Mouse (Mus musculus) forebrain, embryonic 12.5 days (tissue): ENCODE results near the gene Pop7. TPM values are rescaled to one million over a fixed set of nuclear protein-coding genes. Genes with fewer than 3 reads are reported as not detected.

Source experiments
- ATAC-seq: fragments of 200-750 bp; cut with Nextera tagmentation; 2 replicates; pipeline ENCODE4 v1.8.0; 2017; ENCODE audit warnings: moderate TSS enrichment; ENCODE audit not compliant: low FRiP score
- H3K27ac ChIP-seq: fragments of 300-500 bp; sonication (generic); 2 replicates; pipeline ENCODE4 v1.5.1; 2016; ENCODE audit warnings: mild to moderate bottlenecking
- H3K27me3 ChIP-seq: fragments of 300-500 bp; sonication (generic); 2 replicates; pipeline ENCODE4 v1.6.1; 2016; ENCODE audit warnings: mild to moderate bottlenecking
- H3K36me3 ChIP-seq: fragments of 300-500 bp; sonication (generic); replicated peaks from 2 replicates; pipeline ENCODE4 v1.6.1; 2016; ENCODE audit warnings: mild to moderate bottlenecking
- H3K4me1 ChIP-seq: fragments of 300-500 bp; sonication (generic); 2 replicates; pipeline ENCODE4 v1.6.1; 2016
- H3K4me2 ChIP-seq: fragments of 300-500 bp; sonication (generic); 2 replicates; pipeline ENCODE4 v1.6.1; 2016; ENCODE audit warnings: mild to moderate bottlenecking, moderate library complexity
- H3K4me3 ChIP-seq: fragments of 300-500 bp; sonication (generic); replicated peaks from 2 replicates; pipeline ENCODE4 v1.5.1; 2016; ENCODE audit warnings: mild to moderate bottlenecking
- H3K9ac ChIP-seq: fragments of 300-500 bp; sonication (generic); 2 replicates; pipeline ENCODE4 v1.6.1; 2016; ENCODE audit warnings: mild to moderate bottlenecking
- H3K9me3 ChIP-seq: fragments of 300-500 bp; sonication (generic); 2 replicates; pipeline ENCODE4 v1.6.1; 2016
- WGBS: fragments of 180-500 bp; shearing (Covaris S2); methylation state at CpG from one replicate; pipeline ENCODE4 v1.1.7; 2016; 5-methylcytosine and 5-hydroxymethylcytosine counted together
- microRNA-seq: library from miRNA; unstranded; fragments of <30 nt; microRNA quantifications from one replicate; pipeline ENCODE4, GENCODE M21; 2017
- polyA plus RNA-seq: library from polyadenylated mRNA; unstranded; fragments of >200 nt; fragmentation: Nextera tagmentation; extraction: Ambion mirVana; gene quantifications from 2 replicates; pipeline ENCODE4 v1.2.1, GENCODE M21; 2016

Gene Pop7
- polyA plus RNA-seq, 1 experiment from 2014 or later = 61.6 TPM

DNA sequence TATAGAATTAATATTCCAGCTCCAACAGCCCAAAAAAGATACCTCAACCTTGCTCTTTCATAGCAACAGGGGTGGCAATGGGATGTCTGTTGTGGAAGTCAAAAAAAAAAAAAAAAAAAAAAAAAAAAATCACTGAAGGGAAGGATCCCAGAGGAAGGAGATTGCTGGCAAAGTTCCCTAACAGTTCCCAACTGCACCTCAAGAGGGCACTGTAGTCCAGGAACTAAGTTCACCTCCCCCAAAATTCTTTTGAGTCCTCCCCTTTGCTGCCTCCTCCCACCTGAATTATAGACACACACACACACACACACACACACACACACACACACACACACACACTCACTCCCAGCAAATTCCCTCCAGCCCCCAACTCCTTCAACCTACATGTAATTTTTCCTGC is 21.2 kb downstream of the Pop7 start:
- Histone ChIP-seq H3K9ac (no peak overlapping the region), H3K27ac (no peak overlapping the region), H3K36me3 (no peaks in the 10 kb centered on the region), H3K9me3 (no peaks in the 10 kb centered on the region), H3K27me3 (peaks cover 13% of the 10 kb centered on the region; the same call in 1 of the 2 replicates), H3K4me1 (peaks cover 20% of the 10 kb centered on the region), H3K4me3 (no peak overlapping the region), H3K4me2 (no peak overlapping the region)
- no peak for ATAC-seq

DNA sequence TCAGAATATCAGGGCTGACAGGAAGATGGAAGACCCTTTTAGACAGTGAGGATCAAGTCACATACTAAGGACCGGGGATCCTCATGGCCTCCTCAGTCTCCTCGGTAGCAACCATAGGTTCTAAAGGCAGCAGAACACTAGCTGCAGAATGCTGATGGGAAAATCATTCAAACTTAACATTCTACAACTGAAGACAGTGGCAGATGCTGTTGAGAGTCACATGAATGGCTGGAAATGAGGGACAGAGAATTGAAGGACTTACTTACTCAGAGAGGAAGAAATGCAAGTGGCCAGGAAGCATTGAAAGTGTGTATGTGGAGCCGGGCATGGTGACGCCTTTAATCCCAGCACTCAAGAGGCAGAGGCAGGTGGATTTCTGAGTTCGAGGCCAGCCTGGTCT is 25.4 kb downstream of the Pop7 start, which contains the start of gene Zan:
Zan (minus strand) TSS at position 101 of the 400 bp plus-strand sequence.
- no peaks in the 10 kb centered on the region for H3K9me3 ChIP-seq
- 93% methylated on average over 5 of the region's 5 CpGs for WGBS

DNA sequence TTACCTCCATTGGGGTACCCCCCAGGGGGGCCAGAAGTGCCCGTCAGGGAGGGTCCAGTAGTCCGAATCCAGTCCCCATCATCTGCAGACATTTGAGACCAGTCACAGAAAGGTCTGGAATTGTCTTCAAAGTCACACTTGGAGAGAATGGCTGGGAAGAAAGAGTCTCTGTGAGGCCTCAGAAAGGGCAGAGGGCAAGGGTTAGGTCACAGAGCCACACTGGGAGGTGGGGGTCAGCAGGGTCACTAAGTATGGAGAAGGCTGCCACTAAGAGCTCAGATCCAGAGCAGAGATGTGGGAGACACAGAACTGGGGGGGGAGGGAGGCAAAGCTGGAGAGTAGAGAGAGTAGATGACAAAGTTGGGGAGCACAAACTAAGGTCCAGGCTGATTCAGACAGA is 28.0 kb downstream of the Pop7 start:
- H3K27ac ChIP-seq = no peak overlapping the region
- no peaks in the 10 kb centered on the region for H3K27me3 ChIP-seq
- WGBS = 18% methylated on average over 2 of the region's 2 CpGs
- H3K9ac ChIP-seq = no peak overlapping the region
- no peak overlapping the region for H3K4me2 ChIP-seq
- ATAC-seq = no peak
- H3K9me3 ChIP-seq = no peaks in the 10 kb centered on the region
- H3K4me3 ChIP-seq = no peak overlapping the region
- H3K4me1 ChIP-seq = no peaks in the 10 kb centered on the region
- H3K36me3 ChIP-seq = no peaks in the 10 kb centered on the region

More for the DNA sequence above, 25.4 kb downstream of the Pop7 start, which contains the start of gene Zan:
- Histone ChIP-seq H3K4me2 (no peak within 1 kb of the TSS), H3K27me3 (0 out of 2 replicates have a peak, but pooled peaks cover 2% of the 10 kb centered on the region), H3K4me3 (no peak within 1 kb of the TSS), H3K4me1 (peaks cover 6% of the 10 kb centered on the region), H3K9ac (no peak within 1 kb of the TSS), H3K36me3 (no peaks in the 10 kb centered on the region), H3K27ac (no peak within 1 kb of the TSS)
- ATAC-seq = no peak

DNA sequence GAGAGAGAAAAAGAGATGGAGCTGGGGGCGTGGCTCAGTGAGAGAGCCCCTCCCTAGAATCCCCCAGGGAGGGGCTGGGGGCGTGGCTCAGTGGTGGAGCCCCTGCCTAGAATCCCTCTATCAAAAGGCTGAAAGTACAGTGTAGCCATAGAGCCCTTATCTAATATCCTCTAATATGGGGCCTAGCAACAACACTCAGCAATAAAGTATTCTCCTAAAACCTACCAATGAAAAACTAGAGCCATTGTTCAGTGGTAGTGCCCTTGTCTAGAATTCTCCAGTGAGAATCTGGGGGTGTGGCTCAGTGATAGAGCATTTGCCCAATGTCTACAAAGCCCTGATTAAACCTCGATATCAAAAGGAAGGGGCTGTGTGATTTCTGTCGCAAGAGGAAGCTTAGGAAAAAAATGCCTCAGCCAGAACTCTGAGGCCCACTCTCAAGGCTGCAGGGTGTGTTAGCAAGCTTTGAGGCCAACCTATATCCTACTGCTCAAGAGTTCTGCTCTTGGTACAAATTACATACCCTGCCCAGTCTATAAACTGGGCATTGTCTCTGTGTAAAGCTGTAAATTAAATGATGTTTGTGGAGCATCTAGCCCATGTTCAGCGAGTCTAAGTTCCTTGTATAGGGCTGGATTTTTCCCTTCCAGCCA is 29.9 kb downstream of the Pop7 start:
- Histone ChIP-seq H3K36me3 (no peaks in the 10 kb centered on the region), H3K4me1 (no peaks in the 10 kb centered on the region), H3K27me3 (no peaks in the 10 kb centered on the region), H3K27ac (no peak overlapping the region), H3K4me3 (no peak overlapping the region), H3K4me2 (no peak overlapping the region), H3K9ac (no peak overlapping the region), H3K9me3 (no peaks in the 10 kb centered on the region)
- no peak for ATAC-seq
- WGBS = 67% methylated on average over 5 of the region's 5 CpGs

DNA sequence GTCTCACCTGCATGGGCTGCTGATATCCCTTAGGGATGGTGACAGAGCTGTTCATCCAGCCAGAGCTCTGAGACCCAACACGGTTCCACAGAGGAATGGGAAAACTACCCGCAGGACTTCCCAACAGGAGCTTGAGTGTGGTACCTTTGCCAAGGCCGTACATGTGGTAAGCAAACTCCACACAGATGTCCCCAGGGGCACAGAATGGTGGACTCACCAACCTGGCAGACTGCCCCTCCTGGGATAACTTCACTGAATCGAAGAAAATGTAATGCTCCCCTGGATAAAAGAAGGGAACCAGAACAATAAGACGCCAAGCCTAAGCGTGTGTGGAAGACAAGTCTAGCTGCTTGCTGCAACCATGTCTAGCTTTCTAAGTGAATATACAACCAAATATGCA is 35.4 kb downstream of the Pop7 start:
- no peak overlapping the region for H3K27ac ChIP-seq
- no peaks in the 10 kb centered on the region for H3K4me1 ChIP-seq
- no peaks in the 10 kb centered on the region for H3K36me3 ChIP-seq
- no peak overlapping the region for H3K4me3 ChIP-seq
- 94% methylated on average over 6 of the region's 6 CpGs for WGBS
- H3K27me3 ChIP-seq = no peaks in the 10 kb centered on the region
- H3K9ac ChIP-seq = no peak overlapping the region
- no peaks in the 10 kb centered on the region for H3K9me3 ChIP-seq
- no peak overlapping the region for H3K4me2 ChIP-seq
- no peak for ATAC-seq

DNA sequence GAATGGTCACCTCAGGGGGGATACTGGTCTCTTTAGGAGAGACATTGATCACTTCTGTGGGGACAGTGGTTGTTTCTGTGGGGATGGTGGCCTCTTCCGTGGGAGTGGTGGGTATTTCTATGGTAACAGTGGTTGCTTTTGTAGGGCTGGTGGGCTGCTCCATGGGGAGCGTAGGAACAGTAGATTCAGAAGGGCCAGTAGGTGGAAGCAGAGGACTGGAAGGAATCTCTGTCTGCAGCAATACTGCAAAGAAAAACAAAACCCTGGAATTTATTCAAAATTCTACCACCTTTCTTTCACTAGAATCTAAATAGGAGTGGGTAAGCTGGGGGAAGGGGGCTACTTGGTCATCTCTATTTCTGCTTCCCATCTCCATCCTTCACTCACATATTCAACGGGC is 37.3 kb downstream of the Pop7 start:
- Histone ChIP-seq H3K4me3 (no peak overlapping the region), H3K36me3 (no peaks in the 10 kb centered on the region), H3K27me3 (no peaks in the 10 kb centered on the region), H3K9me3 (no peaks in the 10 kb centered on the region), H3K4me1 (no peaks in the 10 kb centered on the region), H3K4me2 (no peak overlapping the region), H3K9ac (no peak overlapping the region), H3K27ac (no peak overlapping the region)
- 66% methylated on average over 3 of the region's 3 CpGs for WGBS
- no peak for ATAC-seq

DNA sequence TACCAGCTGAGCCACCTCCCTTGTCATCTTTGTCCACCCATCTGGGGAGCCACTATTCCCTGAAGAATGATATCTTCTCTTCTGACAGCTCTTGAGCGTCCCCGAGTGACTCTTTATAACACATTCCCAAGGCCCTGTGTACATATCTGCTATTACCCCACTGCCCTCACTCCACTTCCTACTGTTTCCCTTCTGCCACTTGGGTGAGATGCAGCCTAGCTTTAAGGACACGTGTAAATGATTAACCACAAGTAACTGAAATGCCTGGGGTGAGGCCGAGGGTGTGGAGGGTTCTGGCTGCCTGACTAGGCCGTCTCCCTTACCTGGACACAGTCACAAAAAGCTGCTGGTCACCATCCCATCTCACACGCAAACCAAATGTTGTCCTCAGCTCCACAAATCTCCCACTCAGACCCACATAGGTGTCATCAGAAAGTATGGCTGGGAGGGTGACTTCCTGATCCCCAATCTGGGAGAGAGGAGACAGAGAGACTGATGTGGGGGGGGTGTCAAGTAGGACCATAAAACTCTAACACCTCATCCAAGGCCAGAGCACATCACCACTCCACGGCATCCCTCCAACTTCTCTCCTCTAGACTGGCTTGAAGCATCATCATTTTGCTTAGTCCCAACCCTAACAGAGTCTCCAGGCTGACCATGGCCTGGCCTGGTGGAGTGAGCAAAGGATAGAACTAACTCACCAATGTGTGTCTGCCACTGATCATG is 46.3 kb downstream of the Pop7 start:
- 71% methylated on average over 7 of the region's 7 CpGs for WGBS

DNA sequence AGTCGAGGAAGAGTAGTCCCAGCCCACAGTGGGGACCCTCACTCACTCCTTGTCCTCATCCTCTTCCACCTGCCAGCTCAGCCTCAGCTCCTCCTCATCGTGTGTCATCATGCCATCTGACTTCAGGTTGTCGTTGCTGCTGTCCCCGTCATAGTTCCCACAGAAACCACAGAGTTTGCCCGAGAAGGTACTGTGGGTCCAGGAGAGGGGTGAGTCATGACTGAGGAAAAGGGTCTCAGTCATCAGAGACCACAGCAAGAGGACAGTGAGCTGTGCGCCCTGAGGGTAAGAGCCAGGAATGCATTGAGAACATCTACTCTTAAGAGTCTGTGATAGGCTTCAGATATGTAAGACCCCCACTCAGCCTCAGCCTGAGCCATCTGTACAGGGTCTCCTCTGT is 47.1 kb downstream of the Pop7 start:
- no peaks in the 10 kb centered on the region for H3K36me3 ChIP-seq
- H3K27me3 ChIP-seq = no peaks in the 10 kb centered on the region
- no peaks in the 10 kb centered on the region for H3K4me1 ChIP-seq
- H3K9me3 ChIP-seq = no peaks in the 10 kb centered on the region
- no peak for ATAC-seq
- H3K27ac ChIP-seq = no peak overlapping the region
- no peak overlapping the region for H3K4me3 ChIP-seq
- no peak overlapping the region for H3K9ac ChIP-seq
- H3K4me2 ChIP-seq = no peak overlapping the region
- 85% methylated on average over 6 of the region's 6 CpGs for WGBS

More for the DNA sequence above, 46.3 kb downstream of the Pop7 start:
- no peak overlapping the region for H3K4me2 ChIP-seq
- H3K4me3 ChIP-seq = no peak overlapping the region
- no peaks in the 10 kb centered on the region for H3K4me1 ChIP-seq
- H3K36me3 ChIP-seq = no peaks in the 10 kb centered on the region
- ATAC-seq = no peak
- no peak overlapping the region for H3K9ac ChIP-seq
- H3K27ac ChIP-seq = no peak overlapping the region
- H3K27me3 ChIP-seq = no peaks in the 10 kb centered on the region
- no peaks in the 10 kb centered on the region for H3K9me3 ChIP-seq

Small RNAs within 50 kb of the gene (microRNA-seq; reads per million reads assigned to microRNA genes)
- gene Mir6418 = 1.2 reads per million

Other genes with a start within 250 kb of the Pop7 start
- gene Ache, start 215.0 kb downstream of the Pop7 start, polyA plus RNA-seq = 3.1 and 3.6 TPM in 2 replicates
- 6.0 and 7.2 TPM in 2 replicates for gene Ufsp1, start 207.9 kb downstream of the Pop7 start, polyA plus RNA-seq
- gene Srrt, start 194.8 kb downstream of the Pop7 start, polyA plus RNA-seq = 184 and 198 TPM in 2 replicates
- gene Trip6, start 188.1 kb downstream of the Pop7 start, polyA plus RNA-seq = 41.3 and 43.9 TPM in 2 replicates
- 17.3 and 17.4 TPM in 2 replicates for gene Slc12a9, start 168.9 kb downstream of the Pop7 start, polyA plus RNA-seq
- 26.7 and 27.7 TPM in 2 replicates for gene Ephb4, start 152.4 kb downstream of the Pop7 start, polyA plus RNA-seq
- gene Zan, start 25.5 kb downstream of the Pop7 start, polyA plus RNA-seq = 0.09 TPM in 2 replicates
- gene Gigyf1, start 16.0 kb upstream of the Pop7 start, polyA plus RNA-seq = 18.7 TPM in 2 replicates
- gene Epo, start 30.7 kb upstream of the Pop7 start, polyA plus RNA-seq = 0.38 and 0.47 TPM in 2 replicates
- gene Gnb2, start 31.0 kb upstream of the Pop7 start, polyA plus RNA-seq = 411 and 417 TPM in 2 replicates
- 76.1 and 80.3 TPM in 2 replicates for gene Actl6b, start 51.0 kb upstream of the Pop7 start, polyA plus RNA-seq
- gene Tfr2, start 67.3 kb upstream of the Pop7 start, polyA plus RNA-seq = 1.1 and 1.7 TPM in 2 replicates
- gene Mospd3, start 98.5 kb upstream of the Pop7 start, polyA plus RNA-seq = 25.7 and 29.0 TPM in 2 replicates
- gene Pcolce, start 111.3 kb upstream of the Pop7 start, polyA plus RNA-seq = 30.6 and 39.7 TPM in 2 replicates
- 0.26 and 0.45 TPM in 2 replicates for gene Fbxo24, start 126.5 kb upstream of the Pop7 start, polyA plus RNA-seq
- gene Lrch4, start 126.6 kb upstream of the Pop7 start, polyA plus RNA-seq = 29.8 and 35.1 TPM in 2 replicates
- 9.6 and 10.1 TPM in 2 replicates for gene Gm20605, start 126.7 kb upstream of the Pop7 start, polyA plus RNA-seq
- gene Sap25, start 138.8 kb upstream of the Pop7 start, polyA plus RNA-seq = 9.0 and 10.5 TPM in 2 replicates
- gene Irs3, start 143.2 kb upstream of the Pop7 start, polyA plus RNA-seq = not detected in 2 replicates
- 28.2 and 31.1 TPM in 2 replicates for gene Agfg2, start 182.2 kb upstream of the Pop7 start, polyA plus RNA-seq
- gene Nyap1, start 239.1 kb upstream of the Pop7 start, polyA plus RNA-seq = 19.5 and 22.6 TPM in 2 replicates
- 68.6 and 73.2 TPM in 2 replicates for gene Tsc22d4, start 243.2 kb upstream of the Pop7 start, polyA plus RNA-seq